Mouse (Mus musculus) lung, embryonic 16.5 days (tissue): ENCODE data around the gene B4galnt2. TPM values are rescaled to one million over a fixed set of nuclear protein-coding genes. Genes with fewer than 3 reads are reported as not detected.

ENCODE experiments used
- ATAC-seq: fragments of 200-750 bp; cut with Nextera tagmentation; 2 replicates; pipeline ENCODE4 v1.8.0; 2017; ENCODE audit warnings: low read depth, mild to moderate bottlenecking, moderate library complexity
- H3K27ac ChIP-seq: fragments of 300-500 bp; sonication (generic); 2 replicates; pipeline ENCODE4 v1.5.1; 2014; ENCODE audit warnings: mild to moderate bottlenecking, control low read depth, low read length
- H3K27me3 ChIP-seq: fragments of 300-500 bp; sonication (generic); 2 replicates; pipeline ENCODE4 v1.6.1; 2014; ENCODE audit warnings: low read depth, low read length, mixed read lengths; ENCODE audit not compliant: control insufficient read depth, insufficient read depth
- H3K36me3 ChIP-seq: fragments of 300-500 bp; sonication (generic); 2 replicates; pipeline ENCODE4 v1.6.1; 2014; ENCODE audit warnings: low read length; ENCODE audit not compliant: control insufficient read depth, insufficient read depth
- H3K4me1 ChIP-seq: fragments of 300-500 bp; sonication (generic); replicated peaks from 2 replicates; pipeline ENCODE4 v1.6.1; 2014; ENCODE audit warnings: low read length, mixed read lengths; ENCODE audit not compliant: control insufficient read depth, insufficient read depth
- H3K4me2 ChIP-seq: fragments of 300-500 bp; sonication (generic); 2 replicates; pipeline ENCODE4 v1.6.1; 2014; ENCODE audit warnings: low read depth, low read length, control low read depth
- H3K4me3 ChIP-seq: fragments of 300-500 bp; sonication (generic); 2 replicates; pipeline ENCODE4 v1.5.1; 2014; ENCODE audit warnings: mild to moderate bottlenecking, low read length, control low read depth
- H3K9ac ChIP-seq: fragments of 300-500 bp; sonication (generic); 2 replicates; pipeline ENCODE4 v1.6.1; 2014; ENCODE audit warnings: low read length, control low read depth
- H3K9me3 ChIP-seq: fragments of 300-500 bp; sonication (generic); 2 replicates; pipeline ENCODE4 v1.6.1; 2016; ENCODE audit warnings: low read length; ENCODE audit not compliant: control insufficient read depth
- WGBS: fragments of 180-500 bp; shearing (Covaris S2); extraction: QIAGEN DNeasy Blood & Tissue Kit; methylation state at CpG from one replicate; pipeline ENCODE4 v1.1.7; 2014; 5-methylcytosine and 5-hydroxymethylcytosine counted together
- polyA plus RNA-seq: library from polyadenylated mRNA; unstranded; fragments of >200 nt; fragmentation: Nextera tagmentation; extraction: Ambion mirVana; gene quantifications from 2 replicates; pipeline ENCODE4 v1.2.1, GENCODE M21; 2015

The B4galnt2 gene
- polyA plus RNA-seq, 1 experiment from 2014 or later = 0.16 TPM

GRCm38 (mm10) chr11:95869442-95869841, 45.2 kb downstream of the B4galnt2 start:
- WGBS = 58% methylated on average over 4 of the region's 4 CpGs
- Histone ChIP-seq H3K9me3 (no peaks in the 10 kb centered on the region), H3K36me3 (no peaks in the 10 kb centered on the region), H3K27ac (no peak overlapping the region), H3K9ac (no peak overlapping the region), H3K4me1 (no peaks in the 10 kb centered on the region), H3K4me3 (no peak overlapping the region), H3K27me3 (no peaks in the 10 kb centered on the region), H3K4me2 (no peak overlapping the region)
- no peak for ATAC-seq

GRCm38 (mm10) chr11:95861397-95861796, 53.3 kb downstream of the B4galnt2 start:
- Histone ChIP-seq H3K4me1 (peaks cover 16% of the 10 kb centered on the region), H3K9me3 (no peaks in the 10 kb centered on the region), H3K4me2 (no peak overlapping the region), H3K4me3 (no peak overlapping the region), H3K27me3 (no peaks in the 10 kb centered on the region), H3K9ac (no peak overlapping the region), H3K27ac (no peak overlapping the region), H3K36me3 (no peaks in the 10 kb centered on the region)
- no peak for ATAC-seq
- 94% methylated on average over 8 of the region's 8 CpGs for WGBS

- ATAC-seq = no peak
- H3K4me1 ChIP-seq = peaks cover 16% of the 10 kb centered on the region
- no peaks in the 10 kb centered on the region for H3K27me3 ChIP-seq
- 11% methylated on average over 3 of the region's 3 CpGs for WGBS
- H3K4me3 ChIP-seq = peak overlapping the region; percentile 82
- peak overlapping the region; percentile 87 for H3K4me2 ChIP-seq
- H3K27ac ChIP-seq = no peak overlapping the region
- H3K9me3 ChIP-seq = no peaks in the 10 kb centered on the region
- H3K9ac ChIP-seq = peak overlapping the region; percentile 76
- H3K36me3 ChIP-seq = no peaks in the 10 kb centered on the region
Observed at GRCm38 (mm10) chr11:95860071-95860490, 54.6 kb downstream of the B4galnt2 start.

- Histone ChIP-seq H3K9me3 (no peaks in the 10 kb centered on the region), H3K4me3 (peak overlapping the region; percentile 82), H3K36me3 (no peaks in the 10 kb centered on the region), H3K9ac (peak overlapping the region; percentile 76), H3K27ac (peak overlapping the region; percentile 96), H3K27me3 (no peaks in the 10 kb centered on the region), H3K4me2 (peak overlapping the region; percentile 87), H3K4me1 (peaks cover 16% of the 10 kb centered on the region)
- ATAC-seq = peak; percentile 50
- 0% methylated on average over 35 of the region's 35 CpGs for WGBS
Observed at GRCm38 (mm10) chr11:95859468-95859855, 55.2 kb downstream of the B4galnt2 start.

GRCm38 (mm10) chr11:95858528-95859467, 55.9 kb downstream of the B4galnt2 start:
- ATAC-seq = peak; percentile 99
- Histone ChIP-seq H3K36me3 (no peaks in the 10 kb centered on the region), H3K4me1 (peaks cover 16% of the 10 kb centered on the region), H3K9ac (peak overlapping the region; percentile 78), H3K27ac (peak overlapping the region; percentile 96), H3K4me3 (peak overlapping the region; percentile 82), H3K27me3 (no peaks in the 10 kb centered on the region), H3K9me3 (no peaks in the 10 kb centered on the region), H3K4me2 (peak overlapping the region; percentile 87)
- under 1% methylated on average over 58 of the region's 58 CpGs for WGBS

- Histone ChIP-seq H3K36me3 (no peaks in the 10 kb centered on the region), H3K4me1 (peaks cover 16% of the 10 kb centered on the region), H3K9ac (peak overlapping the region; percentile 78), H3K4me2 (peak overlapping the region; percentile 64), H3K4me3 (peak overlapping the region; percentile 82), H3K27me3 (no peaks in the 10 kb centered on the region), H3K9me3 (no peaks in the 10 kb centered on the region), H3K27ac (peak overlapping the region; percentile 86)
- WGBS = 16% methylated on average over 21 of the region's 21 CpGs
- 0 out of 2 replicates have a peak, but pooled peaks have one; percentile 0 for ATAC-seq
Observed at GRCm38 (mm10) chr11:95857716-95858527, 56.8 kb downstream of the B4galnt2 start.

GRCm38 (mm10) chr11:95857306-95857705, 57.4 kb downstream of the B4galnt2 start:
- Histone ChIP-seq H3K4me3 (no peak overlapping the region), H3K4me1 (peaks cover 16% of the 10 kb centered on the region), H3K36me3 (no peaks in the 10 kb centered on the region), H3K9me3 (no peaks in the 10 kb centered on the region), H3K4me2 (no peak overlapping the region), H3K27ac (no peak overlapping the region), H3K9ac (no peak overlapping the region), H3K27me3 (no peaks in the 10 kb centered on the region)
- no peak for ATAC-seq
- 83% methylated on average over 4 of the region's 4 CpGs for WGBS

GRCm38 (mm10) chr11:95853684-95854083, 61.0 kb downstream of the B4galnt2 start:
- H3K4me1 ChIP-seq = peaks cover 9% of the 10 kb centered on the region
- H3K9ac ChIP-seq = no peak overlapping the region
- no peaks in the 10 kb centered on the region for H3K36me3 ChIP-seq
- no peak overlapping the region for H3K4me3 ChIP-seq
- no peak for ATAC-seq
- no peaks in the 10 kb centered on the region for H3K27me3 ChIP-seq
- H3K4me2 ChIP-seq = no peak overlapping the region
- WGBS = 44% methylated on average over 5 of the region's 5 CpGs
- no peaks in the 10 kb centered on the region for H3K9me3 ChIP-seq
- H3K27ac ChIP-seq = no peak overlapping the region

- WGBS = 66% methylated on average over 2 of the region's 2 CpGs
- no peaks in the 10 kb centered on the region for H3K4me1 ChIP-seq
- H3K9me3 ChIP-seq = no peaks in the 10 kb centered on the region
- no peak overlapping the region for H3K4me2 ChIP-seq
- no peak overlapping the region for H3K4me3 ChIP-seq
- no peaks in the 10 kb centered on the region for H3K36me3 ChIP-seq
- H3K9ac ChIP-seq = no peak overlapping the region
- no peak for ATAC-seq
- no peak overlapping the region for H3K27ac ChIP-seq
- no peaks in the 10 kb centered on the region for H3K27me3 ChIP-seq
Observed at GRCm38 (mm10) chr11:95850898-95851297, 63.8 kb downstream of the B4galnt2 start.
